Mouse (Mus musculus): Measurements from ENCODE around the gene Islr2.

The Islr2 gene

GRCm38 (mm10) chr9:58196610-58197567 lies 7.2 kb downstream of the Islr2 start:
- no peak for DNase-seq (ENCODE audit: low spot score in 2 of 2)

GRCm38 (mm10) chr9:58196141-58196540 lies 8.0 kb downstream of the Islr2 start:
- no peak for DNase-seq (ENCODE audit: low spot score in 2 of 2)

GRCm38 (mm10) chr9:58195671-58196070 lies 8.4 kb downstream of the Islr2 start:
- no peak for DNase-seq (ENCODE audit: low spot score in 2 of 2)

GRCm38 (mm10) chr9:58194222-58194621 lies 9.9 kb downstream of the Islr2 start:
- DNase-seq (ENCODE audit: low spot score in 2 of 2) = no peak

GRCm38 (mm10) chr9:58184456-58184855 lies 19.7 kb downstream of the Islr2 start:
- DNase-seq (ENCODE audit: low spot score in 2 of 2) = no peak

GRCm38 (mm10) chr9:58179390-58179789 lies 24.7 kb downstream of the Islr2 start:
- no peak for DNase-seq (ENCODE audit: low spot score in 2 of 2)

- DNase-seq (ENCODE audit: low spot score in 2 of 2) = no peak
Observed at GRCm38 (mm10) chr9:58177165-58177564, 27.0 kb downstream of the Islr2 start.

- DNase-seq (ENCODE audit: low spot score in 2 of 2) = peak in 1 of 2 experiments; percentile 73
Observed at GRCm38 (mm10) chr9:58175745-58176487, 28.2 kb downstream of the Islr2 start.

- peak in 1 of 2 experiments; percentile 52 for DNase-seq (ENCODE audit: low spot score in 2 of 2)
Observed at GRCm38 (mm10) chr9:58174818-58175251, 29.3 kb downstream of the Islr2 start.

- no peak for DNase-seq (ENCODE audit: low spot score in 2 of 2)
Observed at GRCm38 (mm10) chr9:58172863-58173262, 31.3 kb downstream of the Islr2 start.

- DNase-seq (ENCODE audit: low spot score in 2 of 2) = no peak
Observed at GRCm38 (mm10) chr9:58169426-58169825, 34.7 kb downstream of the Islr2 start.

- no peak for DNase-seq (ENCODE audit: low spot score in 2 of 2)
Observed at GRCm38 (mm10) chr9:58168880-58169279, 35.2 kb downstream of the Islr2 start.

GRCm38 (mm10) chr9:58165779-58166178 lies 38.3 kb downstream of the Islr2 start:
- no peak for DNase-seq (ENCODE audit: low spot score in 2 of 2)

GRCm38 (mm10) chr9:58163146-58163545 lies 41.0 kb downstream of the Islr2 start:
- no peak for DNase-seq (ENCODE audit: low spot score in 2 of 2)

GRCm38 (mm10) chr9:58162173-58162572 lies 41.9 kb downstream of the Islr2 start:
- no peak for DNase-seq (ENCODE audit: low spot score in 2 of 2)

- no peak for DNase-seq (ENCODE audit: low spot score in 2 of 2)
Observed at GRCm38 (mm10) chr9:58160315-58160714, 43.8 kb downstream of the Islr2 start.

- peak; percentile 42 to 48 for DNase-seq (ENCODE audit: low spot score in 2 of 2)
Observed at GRCm38 (mm10) chr9:58159855-58160254, 44.3 kb downstream of the Islr2 start.

- no peak for DNase-seq (ENCODE audit: low spot score in 2 of 2)
Observed at GRCm38 (mm10) chr9:58158541-58159311, 45.4 kb downstream of the Islr2 start.

GRCm38 (mm10) chr9:58157838-58158237 lies 46.3 kb downstream of the Islr2 start:
- no peak for DNase-seq (ENCODE audit: low spot score in 2 of 2)

- DNase-seq (ENCODE audit: low spot score in 2 of 2) = no peak
Observed at GRCm38 (mm10) chr9:58156819-58157560, 47.1 kb downstream of the Islr2 start.

- no peak for DNase-seq (ENCODE audit: low spot score in 2 of 2)
Observed at GRCm38 (mm10) chr9:58155366-58155765, 48.8 kb downstream of the Islr2 start.

Measured in right cerebral cortex, postnatal 36 days (tissue).